Mouse (Mus musculus): ENCODE measurements around the gene Rinl.

Rinl gene

DNA sequence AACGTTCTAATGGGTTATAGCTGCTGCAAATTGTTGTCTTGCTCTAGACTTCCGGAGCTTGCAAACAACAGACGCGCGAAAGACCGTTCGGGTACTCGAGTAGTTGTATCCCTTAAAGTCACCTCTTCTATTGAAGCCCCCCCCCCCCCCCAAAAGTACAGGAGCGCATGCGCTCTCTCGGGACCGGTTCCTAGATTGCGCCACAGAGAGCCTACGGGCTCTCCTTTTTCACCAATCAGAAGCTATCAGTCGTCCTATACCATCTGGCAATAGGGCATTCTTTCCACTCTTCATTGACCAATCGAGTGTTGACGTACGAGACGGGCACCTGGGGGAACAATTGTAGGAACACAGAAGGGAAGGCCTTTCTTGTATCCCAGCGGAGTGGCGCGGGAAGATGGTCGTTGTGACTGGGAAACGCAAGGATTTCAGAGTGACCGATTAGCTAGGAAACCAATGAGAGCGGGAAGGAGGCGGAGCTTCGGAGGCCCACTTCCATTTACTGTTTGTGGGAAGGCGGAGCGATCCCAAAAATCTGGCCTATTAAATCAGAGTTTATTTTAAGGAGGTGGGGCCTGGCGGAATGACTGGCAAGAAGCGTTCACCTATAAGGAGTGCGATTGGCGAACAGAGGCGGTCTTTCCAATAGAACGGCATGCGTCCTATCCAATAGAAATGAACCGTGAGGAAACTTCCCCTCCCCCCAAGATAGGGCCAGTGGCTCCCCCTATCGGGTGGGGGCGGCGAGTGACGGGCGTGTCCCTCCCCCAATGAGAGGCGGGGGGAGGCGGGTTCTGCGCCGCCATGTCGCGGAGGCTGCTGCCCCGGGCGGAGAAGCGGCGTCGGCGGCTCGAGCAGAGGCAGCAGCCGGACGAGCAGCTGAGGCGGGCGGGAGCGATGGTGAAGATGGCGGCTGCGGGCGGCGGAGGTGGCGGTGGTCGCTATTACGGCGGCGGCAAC is 21.6 kb downstream of the Rinl start:
- DNase-seq: peak; percentile 99

DNA sequence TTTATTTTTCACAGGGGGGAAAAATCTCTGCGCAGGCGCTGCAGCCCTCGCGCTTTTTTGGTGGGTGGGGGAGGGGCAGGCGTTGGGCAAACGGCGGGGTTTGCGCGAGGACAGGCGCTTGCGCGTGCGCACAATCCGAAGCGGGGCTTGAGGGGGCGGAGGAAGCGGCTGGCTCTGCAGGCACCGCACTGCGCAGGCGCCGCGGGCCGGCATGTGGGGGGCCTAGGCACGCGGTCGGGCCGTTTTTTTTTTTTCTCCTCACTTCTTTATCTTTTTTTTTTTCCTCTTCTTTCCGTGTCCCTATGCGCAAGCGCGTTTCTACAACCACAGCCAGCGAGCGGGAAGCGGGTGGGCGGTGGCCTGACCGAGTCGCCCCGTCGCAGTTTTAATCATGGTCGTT is 22.5 kb downstream of the Rinl start:
- peak; percentile 92 for DNase-seq

DNA sequence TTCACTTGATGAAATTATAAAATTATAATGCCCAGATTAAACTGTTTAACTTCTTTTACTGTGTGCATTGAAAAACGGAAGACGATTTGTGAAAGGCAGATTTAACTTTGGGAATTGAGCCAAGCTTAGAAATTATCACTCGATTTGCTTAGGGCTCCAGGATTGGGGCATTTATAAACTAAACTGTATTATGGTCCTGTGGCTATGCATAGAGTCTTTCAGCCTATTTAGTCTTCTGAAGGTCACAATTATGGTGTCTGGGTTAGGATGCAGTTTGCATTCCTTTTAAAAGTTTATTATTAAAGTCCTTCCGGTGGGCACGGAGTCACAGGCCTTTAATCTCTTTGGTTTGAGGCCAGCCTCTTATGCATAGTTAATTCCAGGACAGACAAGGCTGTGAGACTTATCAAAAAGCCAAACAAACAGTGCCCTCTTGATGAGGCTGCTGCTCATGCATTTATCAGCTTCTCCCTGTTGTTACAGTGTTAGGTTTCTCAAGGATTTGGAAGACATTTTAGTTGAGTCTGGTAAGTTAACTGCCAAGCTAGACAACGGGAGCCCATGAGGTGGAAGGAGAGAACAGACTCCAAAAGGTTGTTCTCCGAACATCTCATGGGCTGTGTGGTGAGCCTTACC is 23.0 kb downstream of the Rinl start:
- no peak for DNase-seq

DNA sequence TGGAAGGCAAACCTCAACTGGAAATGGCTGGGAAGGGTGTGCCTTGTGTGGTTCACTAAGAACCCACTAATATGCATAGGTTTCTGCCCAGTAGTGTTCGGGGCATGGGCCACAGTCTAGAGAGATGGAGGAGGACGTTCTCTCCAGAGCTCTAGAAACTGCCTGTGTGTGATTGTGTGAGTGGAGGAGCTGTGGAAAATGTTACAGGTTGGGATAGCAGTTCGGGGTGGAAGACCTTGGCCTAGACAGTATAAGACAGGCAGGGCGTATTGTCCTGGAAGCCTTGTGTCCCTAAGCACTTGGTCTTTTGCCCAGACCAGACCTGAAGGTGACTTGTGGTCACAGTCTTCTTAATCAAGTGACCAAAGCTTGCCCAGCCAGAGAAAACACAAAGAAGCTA is 23.7 kb downstream of the Rinl start:
- DNase-seq: no peak

DNA sequence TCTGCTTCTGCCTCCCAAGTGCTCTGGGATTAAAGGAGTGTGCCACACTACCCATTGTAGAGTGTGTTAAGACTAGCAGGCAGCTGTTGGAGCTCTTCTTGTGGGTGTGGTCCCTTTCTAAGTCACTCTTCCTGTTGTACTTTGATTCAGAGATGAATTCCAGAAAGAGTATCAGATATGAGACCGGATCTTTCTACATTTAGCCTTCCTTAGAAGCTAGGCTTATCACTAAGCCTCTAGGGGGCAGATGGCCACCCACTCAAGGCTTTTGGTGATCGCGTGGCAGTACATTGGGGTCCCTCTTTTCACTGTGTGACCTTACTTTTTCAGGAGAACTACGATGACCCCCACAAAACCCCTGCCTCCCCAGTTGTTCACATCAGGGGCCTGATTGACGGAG is 24.2 kb downstream of the Rinl start:
- DNase-seq: no peak

DNA sequence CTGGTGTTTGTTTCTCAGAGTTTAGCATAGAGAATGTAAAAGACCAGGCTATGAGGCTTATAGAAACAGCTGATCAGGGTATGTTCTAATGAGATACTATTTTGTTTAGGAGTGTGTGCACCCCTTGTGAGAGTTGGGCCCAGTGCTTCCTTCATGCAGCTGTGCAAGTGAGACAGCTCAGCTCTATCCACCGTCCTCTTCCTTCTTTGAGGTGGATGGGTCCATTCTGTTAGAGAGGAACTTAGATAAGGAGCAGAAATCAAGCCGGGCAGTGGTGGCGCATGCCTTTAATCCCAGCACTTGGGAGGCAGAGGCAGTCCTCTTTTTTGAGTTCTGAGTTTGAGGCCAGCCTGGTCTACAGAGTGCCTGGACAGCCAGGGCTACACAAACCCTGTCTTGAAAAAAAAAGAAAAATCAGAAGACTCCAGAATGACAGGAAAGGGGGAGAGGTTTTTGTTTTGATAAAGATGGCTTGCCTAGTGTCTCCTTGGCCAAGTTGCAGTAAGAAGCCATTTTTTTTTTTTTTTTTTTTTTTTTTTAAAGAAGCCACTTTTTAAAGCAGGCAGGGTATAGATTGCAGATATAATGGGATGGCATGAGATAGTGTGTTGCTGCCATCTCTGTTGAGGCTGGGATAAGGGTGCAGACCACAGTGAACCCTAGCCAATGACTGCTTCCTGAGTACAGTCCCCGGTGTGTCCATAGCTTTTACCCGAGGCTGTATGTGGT is 25.7 kb downstream of the Rinl start:
- DNase-seq: no peak

DNA sequence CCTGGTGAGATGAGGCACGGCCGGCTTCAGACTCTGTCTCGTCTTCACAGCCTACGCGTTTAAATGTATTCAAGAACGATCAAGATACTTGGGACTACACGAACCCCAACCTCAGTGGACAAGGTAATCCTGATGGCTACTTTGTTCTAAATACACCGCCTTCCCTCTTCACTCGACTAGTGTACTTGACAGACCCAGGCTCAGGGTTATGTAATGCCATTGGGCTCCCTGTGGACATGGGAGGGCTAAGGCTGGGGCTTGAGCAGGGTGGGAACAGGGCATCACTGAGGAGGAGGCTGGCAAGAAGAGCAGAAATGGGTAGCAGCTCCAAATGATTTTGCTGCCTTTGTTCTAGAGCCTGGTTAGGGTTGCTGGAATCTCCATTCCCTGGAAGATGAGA is 26.5 kb downstream of the Rinl start:
- no peak for DNase-seq

DNA sequence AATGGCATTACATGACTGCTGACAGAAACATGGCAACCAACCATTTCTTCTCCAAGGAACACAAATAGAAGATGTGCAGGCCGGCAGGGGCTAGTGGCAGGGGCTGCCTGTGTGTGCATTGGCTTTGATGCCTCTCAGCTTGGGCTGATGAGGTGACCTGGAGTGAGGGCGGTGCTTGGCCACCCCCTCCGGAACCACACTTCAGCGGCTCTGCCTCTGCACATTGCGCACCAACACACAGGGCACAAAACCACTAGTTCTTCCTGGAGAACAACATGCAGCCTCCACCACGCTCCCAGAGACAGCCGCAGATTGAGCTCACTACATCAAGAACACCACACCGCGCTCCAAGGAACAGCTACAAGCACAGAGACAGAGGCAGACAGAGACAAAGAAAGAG is 27.4 kb downstream of the Rinl start:
- no peak for DNase-seq

DNA sequence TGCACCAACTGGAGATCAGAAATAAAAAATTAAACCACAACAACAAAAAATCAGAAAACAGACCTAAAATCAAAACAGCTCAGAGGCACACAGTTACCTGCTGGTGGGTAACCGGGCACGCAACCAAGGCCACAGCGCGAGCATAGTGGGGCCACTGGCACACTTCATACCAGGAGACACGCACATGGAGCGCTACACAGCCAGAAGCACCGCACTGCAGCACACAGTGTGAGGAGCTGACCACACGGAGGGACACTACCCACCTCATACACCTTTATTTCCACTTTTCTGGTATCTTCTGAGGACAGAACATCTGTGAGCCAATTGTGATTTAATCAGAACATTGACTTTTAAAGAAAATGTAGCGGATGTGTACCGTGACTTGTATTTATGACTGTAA is 28.2 kb downstream of the Rinl start:
- DNase-seq: no peak

DNA sequence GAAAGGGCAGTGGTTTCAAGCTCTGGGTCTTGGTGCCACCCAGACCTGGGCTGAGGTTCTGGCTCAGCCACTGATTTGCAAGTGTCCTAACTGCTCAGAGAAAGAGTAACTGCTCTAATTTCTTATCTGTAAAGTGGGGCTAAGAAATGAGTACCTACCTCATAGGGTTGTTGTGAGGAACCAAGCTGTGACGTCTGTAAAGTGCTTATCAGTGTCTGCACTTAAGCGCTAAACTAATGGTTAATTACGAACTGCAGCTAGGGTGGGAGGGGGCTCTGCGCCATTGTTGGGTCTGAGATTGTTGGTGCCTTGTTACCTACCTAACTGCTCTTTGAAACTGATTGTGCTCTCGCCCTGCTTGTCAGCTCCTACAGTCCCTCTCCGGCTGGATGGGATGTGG is 28.8 kb downstream of the Rinl start:
- no peak for DNase-seq

DNA sequence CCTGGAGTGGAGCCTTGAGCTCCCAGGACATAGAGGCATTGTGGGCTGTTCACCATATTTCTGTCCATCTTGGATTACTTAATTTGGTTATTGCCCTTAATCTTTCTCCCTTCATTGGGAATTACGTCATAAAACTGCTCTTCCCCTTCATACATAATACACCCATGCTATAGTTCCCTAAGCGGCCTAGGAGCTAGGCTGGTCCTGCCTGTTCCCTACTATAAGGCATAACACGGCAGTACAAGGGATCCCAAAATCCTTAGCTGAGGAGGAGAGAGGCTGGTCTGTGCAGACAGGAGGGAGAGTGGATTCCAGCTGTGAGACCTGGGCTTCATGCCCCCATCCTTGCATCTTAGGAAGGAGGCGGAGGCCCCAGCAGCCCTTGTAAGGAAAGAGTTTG is 29.2 kb downstream of the Rinl start:
- DNase-seq: no peak

DNA sequence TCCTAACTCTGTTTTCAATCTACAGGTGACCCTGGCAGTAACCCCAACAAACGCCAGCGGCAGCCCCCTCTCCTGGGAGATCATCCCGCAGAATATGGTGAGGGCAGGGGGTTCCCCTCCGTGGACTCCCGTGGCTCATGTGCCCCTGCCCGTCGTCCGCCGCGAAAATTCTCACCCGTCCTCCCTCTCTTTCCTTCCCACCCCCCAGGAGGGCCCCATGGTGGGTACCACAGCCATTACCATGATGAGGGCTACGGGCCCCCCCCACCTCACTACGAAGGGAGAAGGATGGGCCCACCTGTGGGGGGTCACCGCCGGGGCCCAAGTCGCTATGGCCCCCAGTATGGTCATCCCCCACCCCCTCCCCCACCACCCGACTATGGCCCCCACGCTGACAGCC is 29.7 kb downstream of the Rinl start:
- DNase-seq: no peak

DNA sequence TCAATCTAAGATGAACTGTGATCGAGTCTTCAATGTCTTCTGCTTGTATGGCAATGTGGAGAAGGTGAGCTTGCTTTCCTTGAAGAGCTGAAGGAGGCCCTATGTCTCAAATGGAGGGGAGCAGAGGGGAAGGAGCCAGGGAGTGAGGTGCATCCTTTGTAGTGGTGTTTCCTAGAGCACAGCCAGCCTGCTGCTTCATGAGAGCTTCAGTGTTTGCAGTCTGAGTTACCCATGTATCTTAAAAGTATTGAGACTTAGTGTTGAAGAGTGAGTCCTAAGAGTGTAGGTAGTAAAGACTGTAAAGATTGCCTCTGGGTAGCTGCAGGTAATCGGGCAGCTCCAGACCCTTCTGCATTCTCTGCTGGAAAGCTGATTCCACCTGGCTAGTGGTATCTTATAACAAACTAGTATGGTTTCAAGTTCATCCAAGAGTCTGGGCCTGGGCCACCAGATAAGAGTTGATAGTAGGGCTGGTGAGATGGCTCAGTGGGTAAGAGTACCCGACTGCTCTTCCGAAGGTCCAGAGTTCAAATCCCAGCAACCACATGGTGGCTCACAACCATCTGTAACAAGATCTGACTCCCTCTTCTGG is 30.2 kb downstream of the Rinl start:
- no peak for DNase-seq

DNA sequence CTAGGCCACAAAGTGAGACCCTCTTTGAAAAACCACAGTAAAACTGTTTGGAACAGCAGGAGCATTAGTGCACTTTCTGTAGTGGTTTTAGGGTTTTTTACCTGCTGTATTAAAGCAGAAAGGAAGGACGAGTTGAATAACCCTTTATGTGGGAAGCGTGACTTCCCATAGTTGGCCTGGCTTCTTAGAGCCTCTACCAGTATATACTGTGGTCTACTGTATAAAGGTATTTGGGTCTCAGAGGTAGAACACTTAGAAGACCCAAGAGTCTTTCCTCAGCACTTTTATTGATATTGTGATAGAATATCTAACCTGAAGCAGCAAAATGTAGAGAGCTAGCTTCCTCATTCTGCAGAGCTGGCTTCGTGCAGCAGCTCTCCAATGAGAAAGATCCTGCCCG is 30.8 kb downstream of the Rinl start:
- DNase-seq: no peak

DNA sequence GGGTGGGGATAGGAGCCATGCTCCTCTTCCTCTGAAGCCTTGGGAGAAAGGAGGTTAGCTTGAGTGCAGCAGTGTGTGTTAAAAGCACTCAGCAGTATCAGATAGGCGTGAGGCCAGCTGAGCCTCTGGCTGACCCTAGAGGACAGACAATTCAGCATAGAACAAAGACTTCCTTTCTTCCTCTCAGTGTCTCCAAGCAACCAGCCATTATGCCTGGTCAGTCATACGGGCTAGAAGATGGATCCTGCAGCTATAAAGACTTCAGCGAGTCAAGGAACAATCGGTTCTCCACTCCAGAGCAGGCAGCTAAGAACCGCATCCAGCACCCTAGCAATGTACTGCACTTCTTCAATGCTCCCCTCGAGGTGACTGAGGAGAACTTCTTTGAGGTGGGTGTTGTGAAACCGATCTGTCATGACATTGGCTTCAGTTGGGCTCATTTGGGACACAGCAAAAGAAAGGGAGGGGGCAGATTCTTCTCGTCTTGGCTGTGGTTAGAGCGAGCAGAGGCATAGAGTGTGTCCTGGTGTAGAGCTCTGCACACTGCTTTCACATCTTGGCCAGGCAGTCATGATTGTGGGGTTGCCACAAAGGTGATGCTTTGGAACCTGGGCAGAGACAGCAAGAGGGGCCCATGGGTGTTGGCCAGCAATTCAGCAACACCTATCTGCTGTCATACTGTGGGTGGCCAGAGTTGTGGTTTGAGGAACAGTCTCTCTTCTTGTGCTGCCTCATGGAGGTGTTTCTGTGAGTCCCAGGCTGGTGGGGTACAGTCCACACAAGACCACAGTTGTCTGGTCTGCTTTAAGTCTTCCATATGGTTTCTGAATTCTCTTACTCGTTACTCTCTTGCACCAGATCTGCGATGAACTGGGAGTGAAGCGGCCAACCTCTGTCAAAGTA is 31.8 kb downstream of the Rinl start:
- no peak for DNase-seq

DNA sequence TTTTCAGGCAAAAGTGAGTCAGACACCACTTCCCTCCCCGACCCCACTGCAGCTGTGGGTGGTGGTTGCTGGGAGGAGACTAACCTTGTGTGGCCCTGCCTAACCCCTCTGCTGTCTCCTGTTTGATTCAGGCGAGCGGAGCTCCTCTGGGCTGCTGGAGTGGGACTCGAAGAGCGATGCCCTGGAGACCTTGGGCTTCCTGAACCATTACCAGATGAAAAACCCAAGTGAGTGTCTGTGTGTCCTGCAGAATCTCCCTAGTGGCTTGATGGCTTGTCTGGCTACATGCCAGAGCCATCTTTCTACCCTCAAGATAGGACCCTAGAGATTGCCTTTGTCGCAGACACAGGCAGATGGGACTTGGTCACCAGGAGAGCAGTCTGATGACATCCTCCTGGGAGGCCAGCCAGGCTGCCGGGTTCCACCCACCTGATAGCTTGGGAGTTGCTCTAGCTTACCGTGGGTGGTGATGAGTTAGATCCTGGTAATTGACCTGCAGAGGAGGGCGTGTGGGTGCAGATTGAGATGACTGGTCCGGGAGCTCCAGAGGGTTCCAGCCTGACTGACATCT is 32.6 kb downstream of the Rinl start:
- peak; percentile 71 for DNase-seq

DNA sequence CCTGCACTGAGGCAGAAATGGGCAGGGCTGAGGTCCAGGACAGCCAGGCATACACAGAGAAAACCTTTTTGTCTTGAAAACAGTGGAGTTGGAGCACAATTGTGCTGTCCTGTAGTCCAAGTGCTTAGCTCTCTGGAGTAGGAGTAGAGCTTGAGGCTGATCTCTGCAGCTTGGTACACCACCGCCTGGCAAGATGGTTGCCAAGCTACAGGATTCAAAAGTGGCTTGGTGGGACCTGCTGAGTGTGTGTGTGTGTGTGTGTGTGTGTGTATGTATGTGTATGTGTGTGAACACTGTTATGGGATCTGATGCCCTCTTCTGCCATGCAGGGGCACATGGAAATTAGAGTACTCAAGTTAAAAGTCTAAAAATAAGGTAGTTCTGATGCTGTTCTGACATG is 33.8 kb downstream of the Rinl start:
- DNase-seq: no peak

DNA sequence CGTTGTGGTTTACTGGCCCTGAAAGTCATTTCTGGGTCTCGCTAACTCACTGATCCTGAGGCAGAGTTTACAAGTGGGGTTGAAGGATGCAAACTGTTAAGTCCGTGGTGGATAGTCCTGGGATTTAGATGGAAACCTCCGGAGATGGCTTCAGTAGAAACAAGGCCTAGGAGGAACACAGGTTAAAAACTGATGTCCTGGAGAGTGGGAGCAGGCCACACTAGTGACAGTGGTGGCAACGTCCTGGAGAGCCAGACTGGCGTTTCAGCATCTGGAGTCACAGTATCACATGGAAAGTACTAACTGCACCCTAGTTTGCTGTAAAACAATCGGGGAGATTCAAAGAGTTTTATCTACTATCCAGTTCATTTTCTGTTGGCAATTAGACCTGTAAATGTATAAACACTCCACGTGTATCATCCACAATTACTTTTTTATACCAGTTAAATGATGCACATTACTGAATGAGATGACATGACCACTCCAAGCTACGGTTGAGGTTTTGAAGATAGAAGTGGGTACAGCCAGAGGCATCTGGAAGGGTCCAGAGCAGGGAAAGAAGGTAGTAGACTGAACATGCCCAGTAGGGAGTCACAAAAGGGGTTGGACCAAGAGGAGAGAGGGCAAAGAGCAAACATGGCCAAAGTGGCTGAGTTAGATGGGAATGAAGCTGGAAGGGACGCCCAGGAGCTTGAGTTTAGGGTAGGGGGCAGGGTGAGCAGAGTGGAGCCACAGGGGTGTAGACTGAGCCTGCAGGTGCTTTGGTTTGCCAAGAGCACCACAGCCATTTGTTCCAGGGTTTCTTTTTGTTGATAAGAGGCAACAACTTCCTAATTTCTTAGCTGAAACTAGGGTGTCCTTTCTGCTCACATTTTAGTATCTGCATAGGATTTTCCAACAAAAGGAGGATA is 34.5 kb downstream of the Rinl start:
- DNase-seq: no peak

DNA sequence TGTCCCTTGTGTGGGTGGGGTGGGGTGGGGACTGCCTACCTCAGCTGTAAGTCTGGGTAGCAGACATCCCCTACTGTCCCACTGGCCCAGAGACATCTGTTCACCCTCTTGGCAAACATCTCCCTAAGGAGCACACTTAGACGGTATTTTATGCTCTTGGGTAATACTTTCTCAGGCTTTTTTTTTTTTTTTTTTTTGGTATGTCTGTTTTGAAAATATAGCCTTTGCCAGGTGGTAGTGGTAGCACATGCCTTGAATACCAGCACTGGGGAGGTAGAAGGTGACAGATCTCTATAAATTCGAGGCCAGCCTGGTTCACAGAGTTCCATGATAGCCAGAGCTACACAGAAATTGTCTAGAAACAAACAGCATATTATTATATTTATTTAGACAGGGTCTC is 35.2 kb downstream of the Rinl start:
- DNase-seq: no peak

DNA sequence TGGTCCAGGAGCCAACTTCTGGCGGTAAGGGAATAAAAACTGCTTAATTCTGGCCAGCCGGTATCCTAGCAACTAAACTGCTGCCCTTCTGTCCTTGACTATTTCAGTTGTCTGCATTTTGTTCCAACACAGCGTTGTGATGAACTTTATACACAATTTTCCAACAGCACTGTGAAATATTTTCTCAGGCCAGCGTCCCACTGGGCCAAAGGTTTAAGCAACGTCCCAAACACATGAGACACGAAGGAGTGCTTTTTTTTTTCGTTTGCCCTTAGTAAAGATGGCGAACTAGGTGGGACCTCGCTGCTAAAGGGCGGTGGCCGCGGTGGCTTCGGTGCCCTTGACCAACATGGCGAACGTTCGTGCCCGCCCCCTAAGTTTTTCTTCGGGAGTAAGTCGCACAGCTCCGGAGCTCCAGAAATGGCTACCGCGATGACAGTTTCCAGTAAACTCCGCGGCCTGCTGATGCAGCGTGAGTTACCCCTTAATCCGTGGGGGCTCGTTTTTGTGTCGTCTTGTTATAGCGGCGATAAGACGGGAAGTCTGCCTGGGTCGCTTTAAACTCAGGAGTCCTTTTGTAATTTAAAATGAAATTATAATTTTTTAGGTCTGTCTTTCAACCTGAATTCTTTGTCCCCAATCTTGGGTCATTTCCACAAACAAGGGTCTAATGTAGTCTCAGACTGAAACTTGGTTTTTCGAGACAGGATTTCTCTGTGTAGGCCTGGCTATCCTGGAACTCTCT is 36.3 kb downstream of the Rinl start, which contains the start of gene Ech1:
TSS of gene Ech1 (plus strand) at position 277 of the 745 bp plus-strand sequence.
- peak; percentile 90 for DNase-seq
